Mouse (Mus musculus): ENCODE measurements at regions not wholly inside any gene's neighbourhood (a gene's known extent, or its start where the extent isn't known, plus 50 kb on each side); places are given as distances from the start of the nearest gene placed in this dataset.

- no peak for DNase-seq
These were observed 216.8 kb upstream of the Aco1 start for GRCm38 (mm10) chr4:39926021-39926591.

GRCm38 (mm10) chr4:39926594-39926993, 216.3 kb upstream of the Aco1 start:
- no peak for DNase-seq

GRCm38 (mm10) chr4:39928491-39928890, 214.4 kb upstream of the Aco1 start:
- no peak for DNase-seq

DNA sequence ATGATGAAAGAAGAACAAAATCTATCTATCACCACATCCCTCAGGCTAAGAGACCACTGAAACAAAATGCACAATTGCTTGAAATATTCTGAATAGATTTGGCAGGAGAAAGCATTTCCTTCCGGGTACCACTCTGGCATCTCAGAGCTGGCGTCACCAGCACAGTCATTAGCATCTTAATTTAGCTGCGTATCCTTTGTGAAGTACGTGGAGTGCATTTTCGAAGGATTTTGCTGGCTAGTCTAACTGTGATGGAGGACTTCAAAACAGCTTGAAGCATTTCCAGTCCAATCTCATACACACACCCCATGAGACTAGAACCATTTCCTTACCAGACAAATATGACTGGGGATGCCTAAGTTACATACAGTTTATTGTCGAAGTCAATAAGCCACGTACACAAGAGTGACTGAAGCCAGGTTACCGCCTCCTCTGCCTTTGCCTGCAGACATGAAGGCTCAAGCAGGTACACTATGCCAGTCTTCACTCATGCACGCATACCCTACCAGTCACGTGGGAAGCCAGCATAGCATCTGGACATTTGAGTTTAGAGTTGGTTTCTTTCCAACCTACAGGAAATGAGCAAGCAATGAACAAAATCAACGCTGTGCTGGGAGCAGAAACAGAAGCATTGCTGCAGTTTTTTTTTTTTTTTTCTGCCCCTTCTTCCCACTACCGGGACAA, 208.7 kb upstream of the Aco1 start:
- DNase-seq: no peak

DNA sequence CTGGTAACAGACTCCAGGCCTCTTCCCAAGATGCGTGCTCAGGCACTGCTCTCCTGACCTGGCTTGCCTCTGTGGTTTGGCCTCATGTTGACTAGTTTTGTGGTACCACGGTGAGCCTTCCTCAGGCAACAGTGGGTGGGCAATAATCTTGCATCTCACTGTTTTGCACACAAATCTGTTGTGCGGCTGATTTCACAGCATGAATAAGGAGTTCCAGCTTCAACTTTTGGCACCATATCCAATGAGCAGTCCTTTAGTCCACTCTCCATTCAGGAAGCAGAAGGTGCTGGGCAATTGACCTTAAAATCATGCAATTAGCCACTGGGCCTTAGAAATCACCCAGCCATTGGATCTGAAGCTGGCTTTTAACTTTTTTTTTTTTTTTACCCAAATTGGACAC, 184.2 kb upstream of the Aco1 start:
- DNase-seq: peak; percentile 16 to 17

- no peak for DNase-seq
These were observed 174.9 kb upstream of the Aco1 start for GRCm38 (mm10) chr4:39967938-39968337.

- no peak for DNase-seq
These were observed 151.5 kb upstream of the Aco1 start for GRCm38 (mm10) chr4:39991358-39991757.

DNA sequence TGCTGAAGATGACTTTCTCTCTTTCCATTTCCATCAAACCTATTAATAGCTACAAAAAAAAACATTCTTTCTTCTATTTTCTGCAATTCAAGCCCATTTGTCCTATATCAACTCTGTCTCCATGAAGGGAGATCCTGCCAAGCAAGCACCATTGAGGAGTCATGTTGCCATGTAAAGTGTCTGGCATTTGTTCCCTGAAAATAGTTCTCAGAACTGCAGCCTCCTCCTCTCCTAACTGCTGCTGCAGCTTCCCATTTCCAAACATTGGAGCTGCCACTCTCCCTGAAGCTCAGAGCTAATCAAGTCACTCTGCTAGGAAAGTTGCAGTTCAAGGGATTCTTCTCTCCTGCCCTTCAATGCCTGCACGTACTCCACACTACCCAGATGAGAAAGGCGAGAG, 151.0 kb upstream of the Aco1 start:
- no peak for DNase-seq

DNA sequence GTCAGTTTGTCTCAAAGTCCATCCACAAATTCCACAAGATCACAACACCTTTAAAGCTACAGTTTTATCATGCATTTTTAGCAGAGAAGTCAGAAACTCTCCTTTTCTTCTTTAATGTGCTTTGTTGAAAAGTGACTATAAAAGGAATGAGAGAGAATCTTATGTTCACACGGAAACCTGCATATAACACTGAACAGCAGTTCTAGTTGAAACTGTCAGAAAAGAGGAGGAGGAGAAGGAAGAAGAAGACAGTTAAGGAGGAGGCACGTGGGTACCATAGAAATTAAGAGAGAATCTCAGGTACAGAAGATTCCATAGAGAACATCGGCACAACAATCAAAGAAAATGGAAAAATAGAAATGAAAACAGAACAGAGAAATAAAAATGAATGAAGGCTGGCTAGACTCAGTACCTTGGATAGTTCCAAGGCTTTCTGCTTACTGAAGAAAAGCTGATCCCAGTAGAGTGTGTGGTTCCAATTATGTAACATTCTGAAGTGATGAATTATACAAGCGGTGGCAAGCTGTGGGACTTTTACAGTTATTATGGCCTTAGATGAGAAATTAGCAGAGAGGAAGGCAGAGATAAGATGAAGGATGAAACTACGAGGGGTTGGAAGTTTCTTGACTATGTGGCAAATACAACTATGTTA, 144.0 kb upstream of the Aco1 start:
- DNase-seq: no peak

- DNase-seq: peak; percentile 76 to 81
These were observed 128.2 kb upstream of the Aco1 start for GRCm38 (mm10) chr4:40014666-40015065.

DNA sequence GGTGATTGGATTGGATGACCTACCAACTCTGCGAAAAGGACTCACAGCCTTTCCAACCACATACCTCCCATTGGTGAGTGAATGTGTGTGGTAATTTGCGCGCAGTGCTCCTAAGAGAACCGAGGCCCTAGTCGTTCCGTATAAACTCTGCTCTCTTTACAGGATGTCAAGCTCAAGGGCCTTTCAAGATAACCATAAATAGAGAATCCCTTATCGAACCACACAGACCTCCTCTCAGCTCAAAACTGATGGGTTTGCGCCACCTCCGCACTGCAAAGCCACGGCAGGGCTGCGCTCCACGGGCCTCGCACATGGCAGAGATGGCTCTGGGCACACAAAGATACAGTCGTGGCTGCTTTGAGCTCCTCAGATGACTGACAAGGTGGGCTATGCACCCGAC, 126.0 kb upstream of the Aco1 start:
- DNase-seq: no peak

GRCm38 (mm10) chr4:40018208-40018607, 124.7 kb upstream of the Aco1 start:
- peak in 1 of 2 experiments; percentile 21 for DNase-seq

DNA sequence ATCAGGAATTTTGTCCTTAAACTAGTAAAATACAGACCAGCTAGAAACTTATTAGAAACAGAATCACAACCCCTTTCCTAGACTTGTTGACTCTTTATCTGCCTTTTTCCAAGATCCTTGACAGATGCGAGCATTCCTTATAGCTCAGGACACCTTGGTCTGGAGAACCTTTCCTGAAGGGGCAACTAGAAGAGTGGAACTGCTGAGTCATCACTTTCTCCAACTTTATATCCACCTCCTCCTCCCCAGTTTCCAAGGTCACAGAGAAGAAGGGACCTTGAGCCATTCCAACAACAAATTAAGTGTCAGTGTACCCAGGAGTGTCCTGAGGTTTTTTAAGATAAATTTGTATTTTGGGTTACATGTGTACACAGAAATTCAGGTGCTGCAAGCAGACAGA, 111.5 kb upstream of the Aco1 start:
- no peak for DNase-seq

GRCm38 (mm10) chr4:40047846-40048245, 95.0 kb upstream of the Aco1 start:
- peak in 1 of 2 experiments; percentile 37 for DNase-seq

GRCm38 (mm10) chr4:40049086-40049485, 93.8 kb upstream of the Aco1 start:
- peak in 1 of 2 experiments; percentile 31 for DNase-seq

DNA sequence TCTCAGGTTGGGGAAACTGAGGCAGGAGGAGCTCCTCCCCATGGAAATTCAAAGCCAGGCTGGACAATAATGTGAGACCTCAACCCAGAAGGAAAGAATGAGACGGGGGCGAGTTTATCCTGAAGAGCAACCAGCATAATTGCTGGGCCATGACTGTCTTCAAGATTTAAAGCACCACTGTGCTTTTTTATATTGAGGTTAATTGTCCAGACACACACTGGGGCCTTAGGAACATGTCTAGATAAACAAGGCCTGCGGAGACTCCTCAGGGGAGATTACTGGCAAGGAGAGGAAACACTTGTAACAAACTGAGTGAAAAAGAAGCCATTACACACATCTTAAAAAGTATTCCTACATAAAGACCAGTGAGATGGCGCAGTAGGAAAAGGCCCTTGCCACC, 91.0 kb upstream of the Aco1 start:
- no peak for DNase-seq

- DNase-seq: no peak
These were observed 89.5 kb upstream of the Aco1 start for GRCm38 (mm10) chr4:40053391-40053790.

DNA sequence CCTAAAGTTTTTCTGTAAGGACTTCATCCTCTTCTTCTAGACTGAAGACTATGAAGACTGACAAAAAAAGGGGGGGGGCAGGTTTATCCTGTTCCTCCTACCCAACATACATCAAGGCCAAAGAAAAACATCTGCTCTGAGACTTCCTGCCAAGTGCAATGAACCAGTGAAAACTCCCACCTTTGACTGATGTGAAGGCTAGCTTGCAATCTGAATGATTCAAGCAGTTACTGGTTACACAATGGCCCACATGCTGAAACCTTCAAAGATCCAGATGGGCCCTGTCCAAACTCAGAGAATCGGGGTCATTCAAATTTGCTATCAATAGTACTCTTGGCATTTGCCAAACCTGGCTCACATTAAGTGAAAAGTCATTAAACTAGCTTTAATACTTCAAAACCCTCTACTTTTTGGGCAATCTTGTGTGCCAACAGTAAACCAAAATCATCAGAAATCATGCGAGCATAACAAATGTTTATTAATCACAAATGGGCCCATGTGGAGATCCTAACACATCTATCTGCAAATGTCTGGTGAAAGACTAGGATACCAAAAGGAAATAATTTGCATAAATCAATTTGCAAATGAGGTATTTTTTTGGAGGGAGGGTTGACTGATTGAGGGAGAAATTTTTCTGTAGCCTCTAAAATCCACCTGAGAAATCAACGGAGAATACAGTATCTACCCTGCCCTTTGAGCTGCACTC, 79.0 kb upstream of the Aco1 start:
- no peak for DNase-seq

- DNase-seq: no peak
These were observed 78.4 kb upstream of the Aco1 start for GRCm38 (mm10) chr4:40064457-40064836.

- DNase-seq: no peak
These were observed 71.8 kb upstream of the Aco1 start for GRCm38 (mm10) chr4:40070959-40071634.

GRCm38 (mm10) chr4:40081035-40081434, 61.8 kb upstream of the Aco1 start:
- no peak for DNase-seq

- DNase-seq: no peak
These were observed 52.6 kb upstream of the Aco1 start for GRCm38 (mm10) chr4:40090295-40090694.

Data from cerebellum, postnatal 25 days (tissue).